Mouse (Mus musculus) mouse embryonic stem cell (cell line): ENCODE measurements around the gene Clybl.

ENCODE experiments used
- in situ Hi-C, 2 experiments: fragments of 300-500 bp; cut with MboI; formaldehyde crosslinking; loops; 1 replicate in 1 of 2; 3 replicates in 1 of 2; pipeline ENCODE4 v1.14.3; 2019 to 2020; ENCODE audit warnings: low sequenced_read_pairs in 2 of 2, low pct_unique_long_range_greater_than_20kb in 1 of 2, mixed read lengths in 1 of 2; ENCODE audit not compliant: unreplicated experiment in 1 of 2

Gene Clybl

GRCm38 (mm10) chr14:122368501-122368900, 187.0 kb downstream of the Clybl start:
- in situ Hi-C loops = no loop called here

GRCm38 (mm10) chr14:122371979-122372378, 190.5 kb downstream of the Clybl start:
- in situ Hi-C loops = no loop called here

GRCm38 (mm10) chr14:122373458-122373857, 192.0 kb downstream of the Clybl start:
- in situ Hi-C loops = no loop called here

GRCm38 (mm10) chr14:122374285-122374997, 192.9 kb downstream of the Clybl start:
- in situ Hi-C loops = no loop called here

- in situ Hi-C loops = no loop called here
Observed at GRCm38 (mm10) chr14:122375070-122375811, 193.7 kb downstream of the Clybl start.

GRCm38 (mm10) chr14:122376482-122377143, 195.1 kb downstream of the Clybl start:
- in situ Hi-C loops = no loop called here

GRCm38 (mm10) chr14:122377681-122378080, 196.2 kb downstream of the Clybl start:
- in situ Hi-C loops = no loop called here

- in situ Hi-C loops = no loop called here
Observed at GRCm38 (mm10) chr14:122379076-122379475, 197.6 kb downstream of the Clybl start.

- in situ Hi-C loops = no loop called here
Observed at GRCm38 (mm10) chr14:122379996-122380395, 198.5 kb downstream of the Clybl start.

GRCm38 (mm10) chr14:122380896-122381845, 199.7 kb downstream of the Clybl start:
- in situ Hi-C loops = no loop called here

- in situ Hi-C loops = no loop called here
Observed at GRCm38 (mm10) chr14:122382281-122382680, 200.8 kb downstream of the Clybl start.

GRCm38 (mm10) chr14:122383931-122384330, 202.4 kb downstream of the Clybl start:
- in situ Hi-C loops = no loop called here

- in situ Hi-C loops = no loop called here
Observed at GRCm38 (mm10) chr14:122384447-122385237, 203.1 kb downstream of the Clybl start.

GRCm38 (mm10) chr14:122385238-122385534, 203.7 kb downstream of the Clybl start:
- in situ Hi-C loops = no loop called here

- in situ Hi-C loops = no loop called here
Observed at GRCm38 (mm10) chr14:122385758-122386157, 204.3 kb downstream of the Clybl start.

- in situ Hi-C loops = no loop called here
Observed at GRCm38 (mm10) chr14:122386281-122387130, 205.0 kb downstream of the Clybl start.

GRCm38 (mm10) chr14:122387781-122388180, 206.3 kb downstream of the Clybl start:
- in situ Hi-C loops = no loop called here
